Mouse (Mus musculus): ENCODE data around the gene Bax.

GRCm38 (mm10) chr7:45456721-45457203, 9.9 kb downstream of the Bax start:
- TF ChIP-seq CTCF (IDR thresholded peaks at IDR 0.05; ENCODE audit: control insufficient read depth, insufficient read depth, insufficient read length), result no peak
- no peak for TF ChIP-seq MYOD1 (IDR thresholded peaks at IDR 0.05; ENCODE audit: control insufficient read depth, insufficient read length, low read depth)

Data from C2C12 (cell line).